In genomic region chr19:5093481-5094242, GRCm38 (mm10) we compare ENCODE assay signal across 8 mouse cellular contexts. TPM values are rescaled to one million over a fixed set of nuclear protein-coding genes. Genes with fewer than 3 reads are reported as not detected.
DNase-seq lines count a peak whose midpoint lies in the region; ATAC-seq and TF ChIP-seq lines count a peak whose summit lies in the region.
"Had no signal": no experiment of that assay in that cellular context is flagged by ENCODE, and none has a peak within 500 bp of the region (broad histone marks: within the 10 kb centered on the region; RNA-seq: fewer than 3 reads in every experiment).

No protein-coding gene starts in this region.

- peaks cover 42% of the 10 kb centered on the region for H3K36me3 ChIP-seq in forebrain, embryonic 10.5 days (replicated peaks)
- H3K36me3 ChIP-seq in hindbrain, embryonic 15.5 days, result peaks cover 30% of the 10 kb centered on the region
- peaks cover 42% of the 10 kb centered on the region for H3K36me3 ChIP-seq in neural tube, embryonic 13.5 days

- no peak for TF ChIP-seq CTCF in layer of hippocampus, adult 2 months (conservative IDR thresholded peaks at IDR 0.05)

- peak overlapping the region; percentile 87 for H3K4me2 ChIP-seq in hindbrain, embryonic 15.5 days
- peak overlapping the region; percentile 60 for H3K4me2 ChIP-seq in neural tube, embryonic 13.5 days

- peak overlapping the region; percentile 97 for H3K27ac ChIP-seq in layer of hippocampus, adult 2 months
- H3K27ac ChIP-seq in forebrain, embryonic 10.5 days, result 0 out of 2 replicates have a peak overlapping the region, but pooled peaks have one; percentile 9
- H3K27ac ChIP-seq in hindbrain, embryonic 15.5 days (replicated peaks), result peak overlapping the region; percentile 97
- peak overlapping the region; percentile 92 for H3K27ac ChIP-seq in neural tube, embryonic 13.5 days (replicated peaks)
- H3K27ac ChIP-seq: limb, embryonic 15.5 days had no signal

- peak overlapping the region; percentile 71 for H3K4me3 ChIP-seq in layer of hippocampus, adult 2 months
- peak overlapping the region; percentile 70; the same call in 1 of the 2 replicates for H3K4me3 ChIP-seq in forebrain, embryonic 10.5 days
- H3K4me3 ChIP-seq in hindbrain, embryonic 15.5 days, result peak overlapping the region; percentile 91; the same call in 1 of the 2 replicates
- peak overlapping the region; percentile 61; the same call in 1 of the 2 replicates for H3K4me3 ChIP-seq in neural tube, embryonic 13.5 days
- H3K4me3 ChIP-seq: limb, embryonic 15.5 days had no signal

- no peaks in the 10 kb centered on the region for H3K9me3 ChIP-seq in forebrain, embryonic 10.5 days
- no peaks in the 10 kb centered on the region for H3K9me3 ChIP-seq in hindbrain, embryonic 15.5 days
- H3K9me3 ChIP-seq in neural tube, embryonic 13.5 days, result no peaks in the 10 kb centered on the region
- H3K9me3 ChIP-seq: limb, embryonic 15.5 days had no signal

- H3K27me3 ChIP-seq in forebrain, embryonic 10.5 days (ENCODE audit: poor library complexity, severe bottlenecking), result peaks cover 26% of the 10 kb centered on the region; the same call in 1 of the 2 replicates
- H3K27me3 ChIP-seq in hindbrain, embryonic 15.5 days, result no peaks in the 10 kb centered on the region
- no peaks in the 10 kb centered on the region for H3K27me3 ChIP-seq in neural tube, embryonic 13.5 days
- H3K27me3 ChIP-seq: limb, embryonic 15.5 days had no signal

- DNase-seq in layer of hippocampus, adult 2 months (ENCODE audit: low spot score in 2 of 2), result no peak
- no peak for DNase-seq in layer of hippocampus, postnatal 14 days (ENCODE audit: low spot score in 2 of 2)
- no peak for DNase-seq in forebrain, embryonic 10.5 days (ENCODE audit: extremely low spot score, low spot score)
- DNase-seq in natural killer cell, adult 2 months (ENCODE audit: low spot score in 2 of 2), result no peak
- DNase-seq in lung, postnatal 25 days (ENCODE audit: low spot score), result no peak

- 74% methylated on average over 12 of the region's 12 CpGs for WGBS in forebrain, embryonic 10.5 days
- WGBS in hindbrain, embryonic 15.5 days, result 70% methylated on average over 12 of the region's 12 CpGs
- WGBS in neural tube, embryonic 13.5 days, result 72% methylated on average over 12 of the region's 12 CpGs

- H3K4me1 ChIP-seq in forebrain, embryonic 10.5 days, result peaks cover 65% of the 10 kb centered on the region
- H3K4me1 ChIP-seq in hindbrain, embryonic 15.5 days (replicated peaks), result peaks cover 60% of the 10 kb centered on the region
- H3K4me1 ChIP-seq in neural tube, embryonic 13.5 days (replicated peaks), result peaks cover 68% of the 10 kb centered on the region

- no peak for ATAC-seq in hindbrain, embryonic 15.5 days (ENCODE audit: low FRiP score, low read depth)
- no peak; the same call in 1 of the 2 replicates for ATAC-seq in neural tube, embryonic 13.5 days (ENCODE audit: low read depth)

- H3K9ac ChIP-seq in hindbrain, embryonic 15.5 days, result peak overlapping the region; percentile 45; the same call in 1 of the 2 replicates
- H3K9ac ChIP-seq in neural tube, embryonic 13.5 days, result peak overlapping the region; percentile 92
- H3K9ac ChIP-seq: limb, embryonic 15.5 days had no signal

RNA-seq across cellular contexts. Expression of gene Cnih2, which starts 4.7 kb away (rescaled TPM):
- total RNA-seq in layer of hippocampus, adult 2 months (2021), result 100 to 1,000 TPM; 614 to 642 TPM
- total RNA-seq in layer of hippocampus, postnatal 14 days (2021), result 100 to 1,000 TPM; 783 to 856 TPM
- polyA plus RNA-seq in forebrain, embryonic 10.5 days (2016; fragmentation: Nextera tagmentation; extraction: Ambion mirVana), result 33.2 and 34.2 TPM in 2 replicates
- 364 and 435 TPM in 2 replicates for polyA plus RNA-seq in hindbrain, embryonic 15.5 days (2015; fragmentation: Nextera tagmentation; extraction: Ambion mirVana)
- 267 and 318 TPM in 2 replicates for polyA plus RNA-seq in neural tube, embryonic 13.5 days (2015; fragmentation: Nextera tagmentation; extraction: Ambion mirVana)

RNA-seq across cellular contexts. Expression of gene Yif1a, which starts 5.3 kb away (rescaled TPM):
- 10 to 100 TPM; 23.3 to 23.5 TPM for total RNA-seq in layer of hippocampus, adult 2 months (2021)
- 10 to 100 TPM; 25.8 to 28.0 TPM for total RNA-seq in layer of hippocampus, postnatal 14 days (2021)
- polyA plus RNA-seq in forebrain, embryonic 10.5 days (2016; fragmentation: Nextera tagmentation; extraction: Ambion mirVana), result 67.1 and 74.2 TPM in 2 replicates
- 55.8 and 64.0 TPM in 2 replicates for polyA plus RNA-seq in hindbrain, embryonic 15.5 days (2015; fragmentation: Nextera tagmentation; extraction: Ambion mirVana)
- polyA plus RNA-seq in neural tube, embryonic 13.5 days (2015; fragmentation: Nextera tagmentation; extraction: Ambion mirVana), result 51.3 and 67.5 TPM in 2 replicates

RNA-seq across cellular contexts. Expression of gene Tmem151a, which starts 8.3 kb away (rescaled TPM):
- total RNA-seq in layer of hippocampus, adult 2 months (2021), result 100 to 1,000 TPM; 112 to 114 TPM
- 100 to 1,000 TPM; 133 to 135 TPM for total RNA-seq in layer of hippocampus, postnatal 14 days (2021)
- 0.47 and 1.7 TPM in 2 replicates for polyA plus RNA-seq in forebrain, embryonic 10.5 days (2016; fragmentation: Nextera tagmentation; extraction: Ambion mirVana)
- 28.3 and 34.0 TPM in 2 replicates for polyA plus RNA-seq in hindbrain, embryonic 15.5 days (2015; fragmentation: Nextera tagmentation; extraction: Ambion mirVana)
- 8.4 and 10.1 TPM in 2 replicates for polyA plus RNA-seq in neural tube, embryonic 13.5 days (2015; fragmentation: Nextera tagmentation; extraction: Ambion mirVana)

RNA-seq across cellular contexts. Expression of gene Rab1b, which starts 13.2 kb away (rescaled TPM):
- 100 to 1,000 TPM; 156 to 169 TPM for total RNA-seq in layer of hippocampus, adult 2 months (2021)
- 100 to 1,000 TPM; 177 to 181 TPM for total RNA-seq in layer of hippocampus, postnatal 14 days (2021)
- 253 and 255 TPM in 2 replicates for polyA plus RNA-seq in forebrain, embryonic 10.5 days (2016; fragmentation: Nextera tagmentation; extraction: Ambion mirVana)
- polyA plus RNA-seq in hindbrain, embryonic 15.5 days (2015; fragmentation: Nextera tagmentation; extraction: Ambion mirVana), result 210 and 222 TPM in 2 replicates
- polyA plus RNA-seq in neural tube, embryonic 13.5 days (2015; fragmentation: Nextera tagmentation; extraction: Ambion mirVana), result 211 and 234 TPM in 2 replicates

RNA-seq across cellular contexts. Expression of gene Klc2, which starts 24.7 kb away (rescaled TPM):
- total RNA-seq in layer of hippocampus, adult 2 months (2021), result 100 to 1,000 TPM; 223 to 231 TPM
- total RNA-seq in layer of hippocampus, postnatal 14 days (2021), result 100 to 1,000 TPM; 193 to 211 TPM
- 26.4 and 27.5 TPM in 2 replicates for polyA plus RNA-seq in forebrain, embryonic 10.5 days (2016; fragmentation: Nextera tagmentation; extraction: Ambion mirVana)
- polyA plus RNA-seq in hindbrain, embryonic 15.5 days (2015; fragmentation: Nextera tagmentation; extraction: Ambion mirVana), result 76.9 and 90.2 TPM in 2 replicates
- polyA plus RNA-seq in neural tube, embryonic 13.5 days (2015; fragmentation: Nextera tagmentation; extraction: Ambion mirVana), result 73.7 and 80.2 TPM in 2 replicates

Comparison
In these comparisons a context has a peak if more than half of its experiments do, and no peak if none do; other contexts are left out.
1. H3K27ac ChIP-seq: peak in every context shown above with its lines; median percentile 97 in layer of hippocampus, adult 2 months; 97 in hindbrain, embryonic 15.5 days; 92 in neural tube, embryonic 13.5 days; 9 in forebrain, embryonic 10.5 days.